Mouse (Mus musculus): ENCODE data around the gene Retreg3. TPM values are rescaled to one million over a fixed set of nuclear protein-coding genes. Genes with fewer than 3 reads are reported as not detected.
A peak's percentile ranks its signal among the peaks of the same experiment; 100 is the strongest.

The Retreg3 gene
- polyA plus RNA-seq, 1 experiment from 2014 or later: 10.7 TPM

DNA sequence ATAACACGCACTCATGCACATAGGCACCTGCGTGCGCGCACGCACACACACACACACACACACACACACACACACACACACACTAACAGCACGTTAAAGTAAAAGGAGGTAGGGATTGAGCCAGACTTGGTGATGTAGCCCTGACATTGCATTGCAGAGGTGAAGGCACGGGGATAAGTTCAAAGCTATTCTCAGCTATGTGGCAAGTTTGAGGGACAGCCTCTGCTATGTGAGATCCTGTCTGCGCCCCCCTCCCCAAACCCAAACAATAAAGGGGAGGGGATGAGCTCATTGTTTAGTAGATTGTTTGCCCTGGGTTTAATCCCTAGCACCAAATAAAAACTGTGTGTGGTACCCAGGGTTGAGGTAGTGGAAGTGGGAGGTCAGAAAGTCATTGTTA lies 21.4 kb upstream of the Retreg3 start:
- Histone ChIP-seq H3K9ac (ENCODE audit: low read depth, low read length) (no peak overlapping the region), H3K27me3 (ENCODE audit: control insufficient read depth, insufficient read depth, low read length) (no peaks in the 10 kb centered on the region), H3K4me3 (ENCODE audit: low read depth, low read length) (no peak overlapping the region), H3K4me2 (replicated peaks; ENCODE audit: low read depth, low read length) (no peak overlapping the region), H3K4me1 (replicated peaks; ENCODE audit: control insufficient read depth, insufficient read depth, low read length) (0 out of 2 replicates have a peak, but pooled peaks cover 3% of the 10 kb centered on the region), H3K27ac (ENCODE audit: low read depth, low read length) (no peak overlapping the region), H3K9me3 (ENCODE audit: control insufficient read depth, low read length) (no peaks in the 10 kb centered on the region), H3K36me3 (ENCODE audit: control insufficient read depth, insufficient read depth, low read length) (no peaks in the 10 kb centered on the region)
- DNase-seq (ENCODE audit: low spot score): no peak
- ATAC-seq (ENCODE audit: low FRiP score): no peak
- WGBS: 84% methylated on average over 8 of the region's 8 CpGs

DNA sequence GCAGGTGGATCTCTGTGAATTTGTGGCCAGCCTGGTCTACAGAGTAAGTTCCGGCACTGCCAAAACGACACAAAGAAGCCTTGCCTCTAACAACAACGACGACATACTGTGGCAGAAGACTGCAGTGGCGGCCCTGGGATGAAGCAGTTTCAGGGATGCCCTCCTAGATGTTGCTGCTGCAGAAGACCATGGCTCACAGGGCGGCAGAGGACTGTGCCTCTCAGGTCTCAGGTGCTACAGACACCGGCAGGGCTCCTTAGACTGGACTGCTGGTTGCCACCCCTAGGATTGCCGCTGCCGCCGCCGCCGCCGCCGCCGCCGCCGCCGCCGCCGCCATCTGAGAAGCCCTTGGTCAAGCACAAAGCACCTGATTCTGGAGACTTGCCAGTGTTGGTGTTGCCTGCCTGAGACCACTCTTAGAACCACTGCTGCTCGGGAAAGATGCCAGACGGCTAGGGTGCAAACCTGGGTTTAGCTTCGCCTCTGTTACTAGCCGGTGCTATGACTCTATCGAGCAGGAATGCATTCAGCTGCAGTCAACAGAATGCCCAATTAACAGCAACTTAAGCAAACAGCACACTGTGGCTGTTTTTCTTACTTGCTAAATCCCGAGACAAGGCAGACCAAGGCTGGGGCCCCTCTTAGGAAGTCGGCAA lies 20.6 kb upstream of the Retreg3 start:
- DNase-seq (ENCODE audit: low spot score): peak; percentile 29
- WGBS: 50% methylated on average over 27 of the region's 27 CpGs
- Histone ChIP-seq H3K9me3 (ENCODE audit: control insufficient read depth, low read length) (no peaks in the 10 kb centered on the region), H3K36me3 (ENCODE audit: control insufficient read depth, insufficient read depth, low read length) (no peaks in the 10 kb centered on the region), H3K4me1 (replicated peaks; ENCODE audit: control insufficient read depth, insufficient read depth, low read length) (0 out of 2 replicates have a peak, but pooled peaks cover 3% of the 10 kb centered on the region), H3K4me3 (ENCODE audit: low read depth, low read length) (0 out of 2 replicates have a peak overlapping the region, but pooled peaks have one; percentile 6), H3K4me2 (replicated peaks; ENCODE audit: low read depth, low read length) (peak overlapping the region; percentile 22), H3K9ac (ENCODE audit: low read depth, low read length) (peak overlapping the region; percentile 3; the same call in 1 of the 2 replicates), H3K27ac (ENCODE audit: low read depth, low read length) (no peak overlapping the region), H3K27me3 (ENCODE audit: control insufficient read depth, insufficient read depth, low read length) (no peaks in the 10 kb centered on the region)
- ATAC-seq (ENCODE audit: low FRiP score): no peak

DNA sequence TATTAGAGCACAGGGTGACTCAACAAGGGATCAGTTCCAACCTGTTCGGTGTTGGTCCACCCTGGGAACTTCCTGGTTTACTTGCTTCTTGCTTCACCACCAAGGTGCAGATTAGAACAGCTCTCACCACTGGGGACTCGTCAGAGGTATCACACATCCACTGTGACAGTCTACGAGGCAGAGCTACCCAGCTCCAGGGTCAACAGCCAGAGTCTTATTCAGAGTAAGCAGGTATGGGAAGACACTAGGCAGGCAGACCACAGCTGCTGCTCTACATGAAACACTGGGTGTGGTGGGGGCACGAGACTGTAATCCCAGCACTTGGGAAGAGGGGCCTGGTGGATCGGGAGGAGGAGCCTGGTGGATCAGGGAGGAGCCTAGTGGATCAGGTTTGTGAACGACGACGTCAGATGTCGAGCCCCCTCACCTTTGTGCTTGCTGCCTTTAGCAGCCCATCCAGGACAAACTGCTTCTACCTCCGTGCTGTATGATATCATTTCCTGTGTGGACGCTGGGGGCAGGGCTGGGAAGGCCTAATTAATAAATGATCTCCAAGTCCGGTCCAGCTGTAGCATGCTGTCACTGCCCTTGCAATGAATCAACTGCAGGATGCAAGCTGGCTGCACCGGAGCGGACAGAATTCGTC lies 19.0 kb upstream of the Retreg3 start:
- peak overlapping the region; percentile 62 for H3K27ac ChIP-seq (ENCODE audit: low read depth, low read length)
- H3K9ac ChIP-seq (ENCODE audit: low read depth, low read length): peak overlapping the region; percentile 28; the same call in 1 of the 2 replicates
- peak overlapping the region; percentile 16; the same call in 1 of the 2 replicates for H3K4me3 ChIP-seq (ENCODE audit: low read depth, low read length)
- no peaks in the 10 kb centered on the region for H3K9me3 ChIP-seq (ENCODE audit: control insufficient read depth, low read length)
- no peaks in the 10 kb centered on the region for H3K36me3 ChIP-seq (ENCODE audit: control insufficient read depth, insufficient read depth, low read length)
- 24% methylated on average over 15 of the region's 15 CpGs for WGBS
- no peaks in the 10 kb centered on the region for H3K27me3 ChIP-seq (ENCODE audit: control insufficient read depth, insufficient read depth, low read length)
- H3K4me1 ChIP-seq (replicated peaks; ENCODE audit: control insufficient read depth, insufficient read depth, low read length): 0 out of 2 replicates have a peak, but pooled peaks cover 3% of the 10 kb centered on the region
- DNase-seq (ENCODE audit: low spot score) (peak; percentile 69), ATAC-seq (ENCODE audit: low FRiP score) (peak; percentile 53)
- peak overlapping the region; percentile 21; the same call in 1 of the 2 replicates for H3K4me2 ChIP-seq (replicated peaks; ENCODE audit: low read depth, low read length)

DNA sequence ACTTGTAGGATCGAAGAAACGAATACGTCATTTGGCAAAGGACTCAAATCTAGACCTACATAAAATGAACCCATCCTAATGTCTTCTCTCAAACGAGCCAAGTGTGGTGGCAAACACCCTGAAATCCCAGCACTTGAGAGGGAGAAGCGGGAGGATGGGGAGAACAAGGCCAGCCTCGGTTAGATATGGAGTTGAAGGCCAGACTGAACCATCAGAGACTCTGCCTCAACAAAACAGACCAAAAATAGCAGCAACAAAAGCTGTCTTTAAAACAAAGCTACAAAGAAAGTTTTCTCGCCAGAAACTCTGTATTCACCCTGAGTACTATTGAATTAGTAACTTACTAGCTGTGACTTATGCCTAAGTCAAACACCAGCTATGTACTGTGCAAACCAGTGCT lies 17.3 kb upstream of the Retreg3 start:
- Histone ChIP-seq H3K9ac (ENCODE audit: low read depth, low read length) (no peak overlapping the region), H3K36me3 (ENCODE audit: control insufficient read depth, insufficient read depth, low read length) (no peaks in the 10 kb centered on the region), H3K27me3 (ENCODE audit: control insufficient read depth, insufficient read depth, low read length) (no peaks in the 10 kb centered on the region), H3K4me3 (ENCODE audit: low read depth, low read length) (no peak overlapping the region), H3K9me3 (ENCODE audit: control insufficient read depth, low read length) (no peaks in the 10 kb centered on the region), H3K4me2 (replicated peaks; ENCODE audit: low read depth, low read length) (no peak overlapping the region), H3K27ac (ENCODE audit: low read depth, low read length) (no peak overlapping the region), H3K4me1 (replicated peaks; ENCODE audit: control insufficient read depth, insufficient read depth, low read length) (no peaks in the 10 kb centered on the region)
- DNase-seq (ENCODE audit: low spot score) (no peak), ATAC-seq (ENCODE audit: low FRiP score) (no peak)
- WGBS: 81% methylated on average over 7 of the region's 7 CpGs

DNA sequence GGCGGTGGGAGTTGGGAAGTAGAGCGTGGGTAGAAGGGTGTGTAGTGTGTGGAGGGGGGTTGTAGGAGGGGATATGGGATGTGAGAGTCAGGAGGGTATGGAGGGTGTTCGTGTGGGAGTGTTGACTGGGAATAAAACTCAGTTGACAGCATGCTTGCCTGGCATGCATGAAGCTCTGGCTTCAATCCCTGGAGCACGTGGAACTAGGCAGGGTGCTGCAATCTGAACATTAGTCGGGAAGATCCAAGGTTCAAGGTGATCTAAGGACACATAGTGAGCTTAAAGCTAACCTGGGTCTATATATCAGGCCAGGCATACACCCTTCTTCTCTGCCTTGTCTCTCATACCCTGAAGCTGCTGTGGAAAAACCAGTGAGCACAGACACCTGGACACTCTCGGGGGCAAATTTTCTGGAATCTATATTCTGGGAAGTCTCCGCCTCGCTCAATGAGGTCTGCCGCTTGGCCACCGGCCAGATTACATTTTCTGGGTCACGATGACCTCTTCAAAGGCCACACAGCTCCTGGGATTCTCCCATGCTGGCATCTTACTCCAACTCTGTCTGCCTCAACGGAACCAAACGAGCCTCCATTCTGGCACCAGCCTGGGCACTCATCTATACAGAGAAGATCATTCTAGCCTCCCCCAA lies 14.6 kb upstream of the Retreg3 start:
- no peaks in the 10 kb centered on the region for H3K4me1 ChIP-seq (replicated peaks; ENCODE audit: control insufficient read depth, insufficient read depth, low read length)
- H3K9ac ChIP-seq (ENCODE audit: low read depth, low read length): no peak overlapping the region
- no peak overlapping the region for H3K27ac ChIP-seq (ENCODE audit: low read depth, low read length)
- H3K9me3 ChIP-seq (ENCODE audit: control insufficient read depth, low read length): no peaks in the 10 kb centered on the region
- 83% methylated on average over 13 of the region's 13 CpGs for WGBS
- no peak overlapping the region for H3K4me2 ChIP-seq (replicated peaks; ENCODE audit: low read depth, low read length)
- no peak overlapping the region for H3K4me3 ChIP-seq (ENCODE audit: low read depth, low read length)
- ATAC-seq (ENCODE audit: low FRiP score) (no peak), DNase-seq (ENCODE audit: low spot score) (no peak)
- H3K36me3 ChIP-seq (ENCODE audit: control insufficient read depth, insufficient read depth, low read length): no peaks in the 10 kb centered on the region
- H3K27me3 ChIP-seq (ENCODE audit: control insufficient read depth, insufficient read depth, low read length): no peaks in the 10 kb centered on the region

DNA sequence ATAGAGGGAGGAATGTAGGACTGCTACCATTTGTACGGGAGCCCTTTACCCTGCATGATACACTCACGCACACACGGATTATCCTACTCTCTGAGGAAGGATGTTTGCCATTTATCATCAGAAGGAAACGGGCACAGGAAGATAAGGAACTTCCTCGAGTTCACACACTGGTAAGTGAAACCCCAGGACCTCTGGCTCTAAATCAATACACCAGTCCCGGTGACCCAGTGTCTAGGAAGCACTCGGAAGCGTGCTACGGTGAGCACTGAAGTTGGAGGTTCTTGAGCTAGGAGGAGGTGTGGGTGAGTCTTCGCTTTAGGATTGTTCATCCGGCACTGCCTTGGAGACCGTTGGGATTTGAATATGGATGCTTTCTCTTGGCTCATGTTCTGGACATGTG lies 13.3 kb upstream of the Retreg3 start:
- DNase-seq (ENCODE audit: low spot score): no peak
- Histone ChIP-seq H3K27ac (ENCODE audit: low read depth, low read length) (no peak overlapping the region), H3K4me1 (replicated peaks; ENCODE audit: control insufficient read depth, insufficient read depth, low read length) (no peaks in the 10 kb centered on the region), H3K36me3 (ENCODE audit: control insufficient read depth, insufficient read depth, low read length) (no peaks in the 10 kb centered on the region), H3K27me3 (ENCODE audit: control insufficient read depth, insufficient read depth, low read length) (no peaks in the 10 kb centered on the region), H3K9ac (ENCODE audit: low read depth, low read length) (no peak overlapping the region), H3K9me3 (ENCODE audit: control insufficient read depth, low read length) (no peaks in the 10 kb centered on the region), H3K4me3 (ENCODE audit: low read depth, low read length) (no peak overlapping the region), H3K4me2 (replicated peaks; ENCODE audit: low read depth, low read length) (no peak overlapping the region)
- 81% methylated on average over 12 of the region's 12 CpGs for WGBS
- no peak for ATAC-seq (ENCODE audit: low FRiP score)

DNA sequence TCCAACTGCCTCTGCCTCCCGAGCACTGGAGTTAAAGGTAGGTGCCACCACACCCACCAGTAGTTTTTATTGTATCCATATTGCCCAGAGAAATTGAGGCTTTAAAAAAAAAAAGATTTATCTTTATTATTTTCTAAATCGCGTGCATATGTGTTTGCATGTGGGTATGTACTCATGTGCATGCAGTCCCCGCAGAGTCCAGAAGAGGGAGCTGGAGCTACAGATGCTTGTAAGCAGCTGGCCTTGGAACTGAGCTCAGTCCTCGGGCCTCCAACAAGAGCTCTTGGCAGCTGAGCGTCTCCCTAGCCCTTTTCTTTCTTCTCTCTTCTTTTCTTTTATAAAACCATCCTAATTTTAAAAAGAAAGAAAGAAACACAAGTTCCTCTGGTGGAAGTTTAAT lies 12.0 kb upstream of the Retreg3 start:
- no peaks in the 10 kb centered on the region for H3K9me3 ChIP-seq (ENCODE audit: control insufficient read depth, low read length)
- no peak overlapping the region for H3K4me3 ChIP-seq (ENCODE audit: low read depth, low read length)
- no peaks in the 10 kb centered on the region for H3K4me1 ChIP-seq (replicated peaks; ENCODE audit: control insufficient read depth, insufficient read depth, low read length)
- WGBS: 90% methylated on average over 6 of the region's 6 CpGs
- peak; percentile 48 for DNase-seq (ENCODE audit: low spot score)
- no peak for ATAC-seq (ENCODE audit: low FRiP score)
- no peak overlapping the region for H3K4me2 ChIP-seq (replicated peaks; ENCODE audit: low read depth, low read length)
- H3K36me3 ChIP-seq (ENCODE audit: control insufficient read depth, insufficient read depth, low read length): peaks cover under 1% of the 10 kb centered on the region; the same call in 1 of the 2 replicates
- H3K9ac ChIP-seq (ENCODE audit: low read depth, low read length): no peak overlapping the region
- H3K27ac ChIP-seq (ENCODE audit: low read depth, low read length): no peak overlapping the region
- H3K27me3 ChIP-seq (ENCODE audit: control insufficient read depth, insufficient read depth, low read length): no peaks in the 10 kb centered on the region

DNA sequence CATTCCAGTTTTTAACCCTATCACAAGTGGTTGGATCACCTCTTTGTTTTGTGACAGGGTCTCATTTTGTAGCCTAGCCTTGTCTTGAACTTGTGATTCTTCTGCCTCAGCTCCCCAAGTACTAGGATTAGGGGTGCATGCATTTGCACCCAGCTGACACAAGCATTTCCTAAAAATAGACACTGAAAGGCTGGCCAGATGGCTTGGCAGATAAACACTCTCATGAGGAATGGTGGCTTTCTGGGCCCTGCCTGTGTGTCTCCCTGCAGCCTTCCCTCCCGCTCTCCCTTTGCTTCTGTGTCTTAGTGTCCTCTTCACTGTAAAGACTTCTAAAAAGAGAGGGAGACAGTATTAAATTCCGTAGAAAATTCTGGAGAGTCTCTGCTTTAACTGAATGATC lies 11.5 kb upstream of the Retreg3 start:
- no peak for ATAC-seq (ENCODE audit: low FRiP score)
- no peak for DNase-seq (ENCODE audit: low spot score)
- H3K4me2 ChIP-seq (replicated peaks; ENCODE audit: low read depth, low read length): no peak overlapping the region
- H3K4me3 ChIP-seq (ENCODE audit: low read depth, low read length): no peak overlapping the region
- WGBS: 94% methylated on average over 2 of the region's 2 CpGs
- H3K9me3 ChIP-seq (ENCODE audit: control insufficient read depth, low read length): no peaks in the 10 kb centered on the region
- H3K36me3 ChIP-seq (ENCODE audit: control insufficient read depth, insufficient read depth, low read length): peaks cover 6% of the 10 kb centered on the region
- no peaks in the 10 kb centered on the region for H3K4me1 ChIP-seq (replicated peaks; ENCODE audit: control insufficient read depth, insufficient read depth, low read length)
- no peaks in the 10 kb centered on the region for H3K27me3 ChIP-seq (ENCODE audit: control insufficient read depth, insufficient read depth, low read length)
- no peak overlapping the region for H3K27ac ChIP-seq (ENCODE audit: low read depth, low read length)
- no peak overlapping the region for H3K9ac ChIP-seq (ENCODE audit: low read depth, low read length)

Measured in hindbrain, embryonic 11.5 days (tissue).